Mouse (Mus musculus) midbrain, embryonic 12.5 days (tissue): ENCODE measurements around the gene Cfb. TPM values are rescaled to one million over a fixed set of nuclear protein-coding genes. Genes with fewer than 3 reads are reported as not detected.

Experiments
- ATAC-seq: fragments of 200-750 bp; cut with Nextera tagmentation; 2 replicates; pipeline ENCODE4 v1.8.0; 2017; ENCODE audit warnings: low read depth, moderate TSS enrichment, moderate library complexity; ENCODE audit not compliant: low FRiP score
- H3K27ac ChIP-seq: fragments of 300-500 bp; sonication (generic); replicated peaks from 2 replicates; pipeline ENCODE4 v1.5.1; 2016; ENCODE audit warnings: mild to moderate bottlenecking
- H3K27me3 ChIP-seq: fragments of 300-500 bp; sonication (generic); 2 replicates; pipeline ENCODE4 v1.6.1; 2016; ENCODE audit warnings: mild to moderate bottlenecking
- H3K36me3 ChIP-seq: fragments of 300-500 bp; sonication (generic); 2 replicates; pipeline ENCODE4 v1.6.1; 2016
- H3K4me1 ChIP-seq: fragments of 300-500 bp; sonication (generic); 2 replicates; pipeline ENCODE4 v1.6.1; 2016
- H3K4me2 ChIP-seq: fragments of 300-500 bp; sonication (generic); replicated peaks from 2 replicates; pipeline ENCODE4 v1.6.1; 2016; ENCODE audit warnings: mild to moderate bottlenecking, moderate library complexity
- H3K4me3 ChIP-seq: fragments of 300-500 bp; sonication (generic); 2 replicates; pipeline ENCODE4 v1.5.1; 2016; ENCODE audit warnings: mild to moderate bottlenecking
- H3K9ac ChIP-seq: fragments of 300-500 bp; sonication (generic); replicated peaks from 2 replicates; pipeline ENCODE4 v1.6.1; 2016; ENCODE audit warnings: mild to moderate bottlenecking, moderate library complexity
- H3K9me3 ChIP-seq: fragments of 300-500 bp; sonication (generic); 2 replicates; pipeline ENCODE4 v1.6.1; 2016; ENCODE audit warnings: mild to moderate bottlenecking
- WGBS: fragments of 180-500 bp; shearing (Covaris S2); methylation state at CpG from one replicate; pipeline ENCODE4 v1.1.7; 2016; 5-methylcytosine and 5-hydroxymethylcytosine counted together
- polyA plus RNA-seq: library from polyadenylated mRNA; unstranded; fragments of >200 nt; fragmentation: Nextera tagmentation; extraction: Ambion mirVana; gene quantifications from 2 replicates; pipeline ENCODE4 v1.2.1, GENCODE M21; 2016

The Cfb gene
- polyA plus RNA-seq, 1 experiment from 2014 or later: 3.3 TPM

DNA sequence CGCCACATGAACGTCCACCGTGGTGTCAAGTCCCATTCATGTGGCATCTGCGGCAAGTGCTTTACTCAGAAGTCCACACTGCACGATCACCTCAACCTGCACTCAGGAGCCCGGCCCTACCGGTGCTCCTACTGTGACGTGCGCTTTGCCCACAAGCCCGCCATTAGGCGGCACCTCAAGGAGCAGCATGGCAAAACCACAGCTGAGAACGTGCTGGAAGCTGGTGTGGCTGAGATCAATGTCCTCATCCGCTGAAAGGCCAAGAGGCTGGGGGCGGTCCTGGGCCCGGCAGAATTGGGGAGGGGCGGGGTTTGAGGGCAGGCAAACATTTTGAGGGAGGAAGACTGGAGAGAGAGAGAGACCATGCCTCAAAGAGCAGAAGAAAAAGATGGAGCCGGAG is 34.0 kb upstream of the Cfb start:
- peaks cover 50% of the 10 kb centered on the region for H3K4me1 ChIP-seq
- ATAC-seq: no peak
- peak overlapping the region; percentile 98 for H3K4me2 ChIP-seq
- peak overlapping the region; percentile 92 for H3K4me3 ChIP-seq
- peak overlapping the region; percentile 43; the same call in 1 of the 2 replicates for H3K27ac ChIP-seq
- H3K9me3 ChIP-seq: no peaks in the 10 kb centered on the region
- WGBS: 85% methylated on average over 17 of the region's 17 CpGs
- no peaks in the 10 kb centered on the region for H3K27me3 ChIP-seq
- peaks cover 13% of the 10 kb centered on the region for H3K36me3 ChIP-seq
- no peak overlapping the region for H3K9ac ChIP-seq

- Histone ChIP-seq H3K9me3 (no peaks in the 10 kb centered on the region), H3K27ac (peak overlapping the region; percentile 90), H3K4me1 (peaks cover 49% of the 10 kb centered on the region), H3K27me3 (no peaks in the 10 kb centered on the region), H3K36me3 (peaks cover 9% of the 10 kb centered on the region), H3K4me2 (peak overlapping the region; percentile 98), H3K9ac (peak overlapping the region; percentile 97), H3K4me3 (peak overlapping the region; percentile 92)
- 90% methylated on average over 15 of the region's 15 CpGs for WGBS
- no peak for ATAC-seq
These were observed 33.4 kb upstream of the Cfb start for GRCm38 (mm10) chr17:34895724-34896123.

- H3K9me3 ChIP-seq: no peaks in the 10 kb centered on the region
- peak overlapping the region; percentile 92 for H3K4me3 ChIP-seq
- peak overlapping the region; percentile 90 for H3K27ac ChIP-seq
- peak; percentile 27; the same call in 1 of the 2 replicates for ATAC-seq
- H3K9ac ChIP-seq: peak overlapping the region; percentile 97
- peak overlapping the region; percentile 98 for H3K4me2 ChIP-seq
- peaks cover 9% of the 10 kb centered on the region for H3K36me3 ChIP-seq
- H3K4me1 ChIP-seq: peaks cover 41% of the 10 kb centered on the region
- H3K27me3 ChIP-seq: no peaks in the 10 kb centered on the region
- 8% methylated on average over 47 of the region's 51 CpGs for WGBS
These were observed 32.6 kb upstream of the Cfb start for GRCm38 (mm10) chr17:34894801-34895530.

DNA sequence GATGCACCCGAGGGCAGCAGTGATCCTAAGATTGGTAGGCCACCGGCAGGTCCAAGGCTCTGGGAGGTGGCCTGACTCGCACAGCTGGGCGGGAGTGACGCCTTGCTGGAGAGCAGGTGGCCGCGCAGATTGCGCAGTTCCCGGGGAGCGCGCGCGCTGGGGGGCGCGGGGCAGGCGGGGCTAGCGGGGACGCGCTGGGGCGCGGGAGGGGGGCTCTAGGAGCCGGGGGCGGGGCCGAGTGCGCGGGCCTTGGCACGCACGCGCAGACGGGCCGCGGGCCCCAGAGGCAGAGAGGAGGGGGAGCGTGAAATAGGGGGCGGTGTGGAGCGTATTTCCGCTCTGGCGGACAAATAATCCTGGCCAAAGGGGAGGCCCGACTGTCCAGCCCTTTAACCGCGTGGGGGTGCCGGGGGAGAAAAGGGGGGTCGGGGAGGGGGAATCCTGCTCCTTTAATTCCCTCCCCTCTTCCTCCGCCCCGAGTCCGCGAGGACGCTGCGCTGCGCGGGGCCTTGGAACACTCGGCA is 31.8 kb upstream of the Cfb start:
- Histone ChIP-seq H3K9ac (peak overlapping the region; percentile 97), H3K27ac (peak overlapping the region; percentile 90), H3K4me2 (peak overlapping the region; percentile 98), H3K27me3 (no peaks in the 10 kb centered on the region), H3K36me3 (peaks cover 9% of the 10 kb centered on the region), H3K9me3 (no peaks in the 10 kb centered on the region), H3K4me3 (peak overlapping the region; percentile 92), H3K4me1 (peaks cover 36% of the 10 kb centered on the region)
- peak; percentile 84 for ATAC-seq
- 1% methylated on average over 30 of the region's 51 CpGs for WGBS

GRCm38 (mm10) chr17:34893072-34893824 is 30.9 kb upstream of the Cfb start:
- WGBS: 75% methylated on average over 12 of the region's 12 CpGs
- H3K36me3 ChIP-seq: peaks cover 9% of the 10 kb centered on the region

DNA sequence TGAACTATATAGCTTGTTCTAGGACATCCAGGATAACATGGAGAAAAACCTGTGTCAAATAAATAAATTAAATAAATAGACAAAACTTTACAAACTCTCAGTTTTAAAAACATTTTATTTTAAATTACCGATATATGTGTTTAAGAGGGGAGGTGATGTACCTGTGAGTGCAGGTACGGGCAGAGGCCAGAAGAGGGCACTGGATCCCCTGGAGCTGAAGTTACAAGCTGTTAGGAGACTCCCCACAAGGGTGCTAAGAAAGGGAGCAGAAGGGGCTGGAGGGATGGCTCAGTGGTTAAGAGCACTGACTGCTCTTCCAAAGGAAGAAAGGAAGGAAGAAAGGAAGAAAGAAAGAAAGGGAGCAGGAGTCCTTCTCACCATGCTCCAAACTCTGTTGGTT is 29.1 kb upstream of the Cfb start:
- Histone ChIP-seq H3K4me1 (peaks cover 19% of the 10 kb centered on the region), H3K4me2 (no peak overlapping the region), H3K9ac (no peak overlapping the region), H3K27me3 (no peaks in the 10 kb centered on the region), H3K27ac (no peak overlapping the region), H3K4me3 (no peak overlapping the region), H3K36me3 (peaks cover 7% of the 10 kb centered on the region), H3K9me3 (no peaks in the 10 kb centered on the region)
- WGBS: 96% methylated on average over 2 of the region's 2 CpGs
- ATAC-seq: no peak

More at GRCm38 (mm10) chr17:34893072-34893824, 30.9 kb upstream of the Cfb start:
- Histone ChIP-seq H3K4me3 (peak overlapping the region; percentile 92; the same call in 1 of the 2 replicates), H3K27me3 (no peaks in the 10 kb centered on the region), H3K4me1 (peaks cover 36% of the 10 kb centered on the region), H3K9me3 (no peaks in the 10 kb centered on the region), H3K4me2 (peak overlapping the region; percentile 98), H3K27ac (peak overlapping the region; percentile 86), H3K9ac (no peak overlapping the region)
- ATAC-seq: no peak

GRCm38 (mm10) chr17:34890074-34890743 is 27.9 kb upstream of the Cfb start:
- WGBS: 87% methylated on average over 12 of the region's 12 CpGs
- Histone ChIP-seq H3K4me3 (no peak overlapping the region), H3K9ac (no peak overlapping the region), H3K36me3 (no peaks in the 10 kb centered on the region), H3K27ac (no peak overlapping the region), H3K27me3 (no peaks in the 10 kb centered on the region), H3K9me3 (no peaks in the 10 kb centered on the region), H3K4me1 (peaks cover 8% of the 10 kb centered on the region), H3K4me2 (no peak overlapping the region)
- ATAC-seq: no peak

DNA sequence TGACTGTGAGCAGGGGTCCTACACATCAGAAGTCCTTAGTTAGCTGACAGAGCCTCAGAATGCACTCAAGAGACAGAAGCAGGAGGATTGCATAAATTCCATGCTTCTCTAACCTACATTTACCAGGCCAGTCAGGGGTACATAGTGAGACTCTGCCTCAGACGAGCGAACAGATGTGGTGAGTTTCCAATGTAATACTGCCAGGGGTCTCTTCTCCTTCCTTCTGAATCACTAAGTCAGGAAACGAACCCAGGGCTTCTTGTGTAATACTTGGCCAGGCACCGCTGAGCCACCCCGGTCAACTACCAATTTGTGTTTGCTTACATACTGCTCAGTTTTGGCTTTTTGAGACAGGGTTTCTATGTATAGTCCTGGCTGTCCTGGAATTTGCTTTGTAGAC is 25.6 kb upstream of the Cfb start:
- no peak overlapping the region for H3K9ac ChIP-seq
- 0 out of 2 replicates have a peak, but pooled peaks cover 8% of the 10 kb centered on the region for H3K27me3 ChIP-seq
- no peak for ATAC-seq
- no peaks in the 10 kb centered on the region for H3K4me1 ChIP-seq
- no peaks in the 10 kb centered on the region for H3K36me3 ChIP-seq
- no peak overlapping the region for H3K4me3 ChIP-seq
- 87% methylated on average over 5 of the region's 5 CpGs for WGBS
- no peak overlapping the region for H3K4me2 ChIP-seq
- no peak overlapping the region for H3K27ac ChIP-seq
- H3K9me3 ChIP-seq: no peaks in the 10 kb centered on the region

GRCm38 (mm10) chr17:34885615-34886014 is 23.3 kb upstream of the Cfb start:
- no peak overlapping the region for H3K4me3 ChIP-seq
- no peak overlapping the region for H3K27ac ChIP-seq
- H3K4me1 ChIP-seq: no peaks in the 10 kb centered on the region
- no peak for ATAC-seq
- H3K9ac ChIP-seq: no peak overlapping the region
- H3K36me3 ChIP-seq: no peaks in the 10 kb centered on the region
- 80% methylated on average over 3 of the region's 3 CpGs for WGBS
- H3K9me3 ChIP-seq: no peaks in the 10 kb centered on the region
- no peak overlapping the region for H3K4me2 ChIP-seq
- H3K27me3 ChIP-seq: peaks cover 24% of the 10 kb centered on the region

GRCm38 (mm10) chr17:34884704-34885103 is 22.4 kb upstream of the Cfb start:
- Histone ChIP-seq H3K4me3 (no peak overlapping the region), H3K4me2 (no peak overlapping the region), H3K36me3 (no peaks in the 10 kb centered on the region), H3K27ac (no peak overlapping the region), H3K27me3 (peaks cover 32% of the 10 kb centered on the region), H3K9me3 (no peaks in the 10 kb centered on the region), H3K9ac (no peak overlapping the region), H3K4me1 (no peaks in the 10 kb centered on the region)
- WGBS: 89% methylated on average over 6 of the region's 6 CpGs
- no peak for ATAC-seq

DNA sequence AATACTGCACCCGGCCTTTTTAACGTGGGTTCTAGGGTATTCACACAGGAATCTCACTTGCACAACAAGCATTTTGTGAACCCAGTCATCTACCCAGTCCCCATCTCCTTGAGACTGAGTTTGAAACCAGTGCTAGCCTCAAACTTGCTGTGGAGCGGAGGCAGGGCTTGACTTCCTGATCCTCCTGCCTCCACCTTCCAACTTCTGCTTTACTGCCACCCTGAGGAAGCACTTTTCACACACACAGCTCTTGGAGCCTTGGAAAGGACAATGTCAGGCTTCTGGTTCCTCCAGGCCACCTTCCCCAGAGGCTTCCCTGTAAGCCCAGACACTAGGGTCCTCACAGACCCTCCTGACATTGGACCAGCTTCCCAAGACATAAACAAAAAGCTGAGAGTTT is 21.0 kb upstream of the Cfb start:
- Histone ChIP-seq H3K27ac (no peak overlapping the region), H3K9ac (no peak overlapping the region), H3K4me2 (no peak overlapping the region), H3K27me3 (peaks cover 32% of the 10 kb centered on the region), H3K4me1 (no peaks in the 10 kb centered on the region), H3K36me3 (no peaks in the 10 kb centered on the region), H3K9me3 (no peaks in the 10 kb centered on the region), H3K4me3 (no peak overlapping the region)
- no peak for ATAC-seq
- 67% methylated on average over 3 of the region's 3 CpGs for WGBS
